Mouse (Mus musculus): ENCODE results near the gene Rapgefl1. TPM values are rescaled to one million over a fixed set of nuclear protein-coding genes. Genes with fewer than 3 reads are reported as not detected.

Gene Rapgefl1
- total RNA-seq, 2 experiments from 2014 or later: 185 to 222 TPM

Other genes starting within 250 kb of the Rapgefl1 start
- gene Ormdl3, start 249.4 kb upstream of the Rapgefl1 start, total RNA-seq (2021): 10 to 100 TPM; 47.7 to 57.5 TPM
- not detected for gene Lrrc3c, start 238.5 kb upstream of the Rapgefl1 start, total RNA-seq (2021)
- 10 to 100 TPM; 10.4 to 12.4 TPM for gene Gm12355, start 211.1 kb upstream of the Rapgefl1 start, total RNA-seq (2021)
- not detected for gene Gsdma3, start 210.4 kb upstream of the Rapgefl1 start, total RNA-seq (2021)
- gene Gsdma2, start 190.0 kb upstream of the Rapgefl1 start, total RNA-seq (2021): under 1 TPM in 1 of 2 experiments, not detected in 1; 0.20 TPM
- gene Gsdma, start 172.4 kb upstream of the Rapgefl1 start, total RNA-seq (2021): not detected
- gene Psmd3, start 154.2 kb upstream of the Rapgefl1 start, total RNA-seq (2021): 100 to 1,000 TPM; 127 to 128 TPM
- not detected for gene Csf3, start 135.5 kb upstream of the Rapgefl1 start, total RNA-seq (2021)
- gene Med24, start 107.3 kb upstream of the Rapgefl1 start, total RNA-seq (2021): 100 to 1,000 TPM; 118 to 130 TPM
- 1,000 to 10,000 TPM; 1,027 to 1,094 TPM for gene Thra, start 96.1 kb upstream of the Rapgefl1 start, total RNA-seq (2021)
- gene Nr1d1, start 61.5 kb upstream of the Rapgefl1 start, total RNA-seq (2021): 10 to 100 TPM; 78.1 to 92.2 TPM
- 100 to 1,000 TPM; 170 to 176 TPM for gene Msl1, start 41.3 kb upstream of the Rapgefl1 start, total RNA-seq (2021)
- 10 to 100 TPM; 53.3 to 60.6 TPM for gene Casc3, start 31.9 kb upstream of the Rapgefl1 start, total RNA-seq (2021)
- 10 to 100 TPM; 57.2 to 61.4 TPM for gene Wipf2, start 26.9 kb downstream of the Rapgefl1 start, total RNA-seq (2021)
- gene Cdc6, start 71.0 kb downstream of the Rapgefl1 start, total RNA-seq (2021): under 1 TPM; 0.54 to 0.94 TPM
- 10 to 100 TPM; 17.0 to 17.7 TPM for gene Rara, start 91.0 kb downstream of the Rapgefl1 start, total RNA-seq (2021)
- 1 to 10 TPM; 1.5 to 2.3 TPM for gene Gjd3, start 146.2 kb downstream of the Rapgefl1 start, total RNA-seq (2021)
- 1 to 10 TPM; 2.5 to 4.5 TPM for gene Top2a, start 187.4 kb downstream of the Rapgefl1 start, total RNA-seq (2021)
- gene Igfbp4, start 204.5 kb downstream of the Rapgefl1 start, total RNA-seq (2021): 10 to 100 TPM; 86.1 to 94.9 TPM

Measured in layer of hippocampus, postnatal 25 days (tissue).